Mouse (Mus musculus) telencephalon, adult 2 months (tissue): ENCODE results near the gene Calhm5.

ENCODE experiments used
- DNase-seq: peaks from one replicate; pipeline ENCODE4 v3.0.0-alpha.2; 2011; ENCODE audit warnings: low read depth, low spot score

The Calhm5 gene

GRCm38 (mm10) chr10:34096418-34096883 lies at the start of gene Calhm5:
TSS of gene Calhm5 (minus strand) at chr10:34096519.
- peak; percentile 73 for DNase-seq

GRCm38 (mm10) chr10:34141693-34142092 lies 45.4 kb upstream of the Calhm5 start:
- DNase-seq, result no peak

- no peak for DNase-seq
Observed at GRCm38 (mm10) chr10:34139768-34140167, 43.4 kb upstream of the Calhm5 start.

- no peak for DNase-seq
Observed at GRCm38 (mm10) chr10:34138027-34138426, 41.7 kb upstream of the Calhm5 start.

- no peak for DNase-seq
Observed at GRCm38 (mm10) chr10:34136432-34136831, 40.1 kb upstream of the Calhm5 start.

GRCm38 (mm10) chr10:34131356-34131755 lies 35.0 kb upstream of the Calhm5 start:
- no peak for DNase-seq

GRCm38 (mm10) chr10:34128391-34128790 lies 32.1 kb upstream of the Calhm5 start:
- no peak for DNase-seq

- DNase-seq, result no peak
Observed at GRCm38 (mm10) chr10:34127392-34128378, 31.4 kb upstream of the Calhm5 start, which contains the start of gene Calhm6. TSS of gene Calhm6 (minus strand) at chr10:34127984.

- DNase-seq, result no peak
Observed at GRCm38 (mm10) chr10:34118421-34118820, 22.1 kb upstream of the Calhm5 start.

- DNase-seq, result no peak
Observed at GRCm38 (mm10) chr10:34117770-34118169, 21.5 kb upstream of the Calhm5 start.

GRCm38 (mm10) chr10:34117131-34117530 lies 20.8 kb upstream of the Calhm5 start:
- no peak for DNase-seq

- DNase-seq, result no peak
Observed at GRCm38 (mm10) chr10:34111964-34112738, 15.8 kb upstream of the Calhm5 start.

GRCm38 (mm10) chr10:34110863-34111465 lies 14.6 kb upstream of the Calhm5 start:
- DNase-seq, result no peak

GRCm38 (mm10) chr10:34095964-34096363 lies 355 bp downstream of the Calhm5 start:
- DNase-seq, result peak; percentile 19

GRCm38 (mm10) chr10:34095147-34095546 lies 1.2 kb downstream of the Calhm5 start:
- no peak for DNase-seq

GRCm38 (mm10) chr10:34091888-34092287 lies 4.4 kb downstream of the Calhm5 start:
- DNase-seq, result peak; percentile 88

- no peak for DNase-seq
Observed at GRCm38 (mm10) chr10:34090481-34090880, 5.8 kb downstream of the Calhm5 start.

GRCm38 (mm10) chr10:34089517-34089916 lies 6.8 kb downstream of the Calhm5 start:
- DNase-seq, result no peak

GRCm38 (mm10) chr10:34088515-34088914 lies 7.8 kb downstream of the Calhm5 start:
- DNase-seq, result no peak

- DNase-seq, result no peak
Observed at GRCm38 (mm10) chr10:34086514-34086913, 9.8 kb downstream of the Calhm5 start.

- DNase-seq, result no peak
Observed at GRCm38 (mm10) chr10:34074522-34075200, 21.7 kb downstream of the Calhm5 start.
